Mouse (Mus musculus): ENCODE measurements around the gene Apbb1ip.

DNA sequence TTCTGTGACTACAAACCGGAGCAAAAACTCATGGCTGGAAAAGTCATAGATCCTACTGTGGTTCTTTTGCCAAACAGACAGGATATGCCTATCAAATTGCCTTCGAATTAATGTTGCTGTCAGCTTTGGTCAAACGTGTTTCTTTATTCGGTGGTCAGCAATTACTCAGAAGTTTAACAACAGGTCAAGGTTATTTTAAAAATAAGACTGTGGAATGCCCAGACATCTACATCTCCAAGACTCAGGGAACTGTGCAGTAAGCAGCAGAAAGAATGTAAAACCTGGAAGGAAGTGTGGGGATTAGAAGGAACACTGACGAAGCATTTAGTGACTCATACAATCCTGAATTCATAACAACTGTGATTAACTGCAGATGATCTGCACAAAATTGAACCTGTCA is 40.0 kb downstream of the Apbb1ip start:
- TF ChIP-seq CTCF (IDR thresholded peaks at IDR 0.05; ENCODE audit: low read depth) (no peak), EP300 (IDR thresholded peaks at IDR 0.05; ENCODE audit: low read depth) (no peak)

All from heart, postnatal 0 days (tissue).